Mouse (Mus musculus) megakaryocyte-erythroid progenitor cell, adult 5 weeks (primary cell): ENCODE measurements around the gene Myo10. TPM values are rescaled to one million over a fixed set of nuclear protein-coding genes. Genes with fewer than 3 reads are reported as not detected.

Experiments
- polyA plus RNA-seq: library from polyadenylated mRNA; stranded (reverse); fragments of >175 nt; gene quantifications from 2 replicates; pipeline ENCODE4 v1.2.3, GENCODE M21; 2012

Myo10 gene
- polyA plus RNA-seq = 5.5 and 7.3 TPM in 2 replicates

GRCm38 (mm10) chr15:25622200-25622866 is at the start of gene Myo10:
Myo10 (plus strand) TSS chr15:25622525.

GRCm38 (mm10) chr15:25843086-25843991 is 221.0 kb downstream of the Myo10 start, which contains the start of gene Retreg1:
Retreg1 (plus strand) TSS chr15:25843180.

Other genes with a start within 250 kb of the Myo10 start
- gene Basp1, start 208.8 kb upstream of the Myo10 start, polyA plus RNA-seq = 21.8 and 33.2 TPM in 2 replicates
- gene Retreg1, start 220.7 kb downstream of the Myo10 start, polyA plus RNA-seq = 6.4 and 8.6 TPM in 2 replicates